Mouse (Mus musculus): ENCODE measurements at regions not wholly inside any gene's neighbourhood (a gene's known extent, or its start where the extent isn't known, plus 50 kb on each side); places are given as distances from the start of the nearest gene placed in this dataset.

- no peak for DNase-seq (ENCODE audit: low spot score)
Observed at GRCm38 (mm10) chr6:50777827-50778226, 123.6 kb upstream of the Npvf start.

GRCm38 (mm10) chr6:50780677-50781076, 126.4 kb upstream of the Npvf start:
- DNase-seq (ENCODE audit: low spot score) = no peak

GRCm38 (mm10) chr6:50781271-50781670, 127.0 kb upstream of the Npvf start:
- no peak for DNase-seq (ENCODE audit: low spot score)

- DNase-seq (ENCODE audit: low spot score) = no peak
Observed at GRCm38 (mm10) chr6:50782221-50782620, 128.0 kb upstream of the Npvf start.

GRCm38 (mm10) chr6:50783494-50783893, 129.3 kb upstream of the Npvf start:
- no peak for DNase-seq (ENCODE audit: low spot score)

- no peak for DNase-seq (ENCODE audit: low spot score)
Observed at GRCm38 (mm10) chr6:50784381-50784780, 130.1 kb upstream of the Npvf start.

- no peak for DNase-seq (ENCODE audit: low spot score)
Observed at GRCm38 (mm10) chr6:50787666-50788065, 133.4 kb upstream of the Npvf start.

GRCm38 (mm10) chr6:50799963-50800362, 145.7 kb upstream of the Npvf start:
- DNase-seq (ENCODE audit: low spot score) = no peak

- no peak for DNase-seq (ENCODE audit: low spot score)
Observed at GRCm38 (mm10) chr6:50802956-50803355, 148.7 kb upstream of the Npvf start.

GRCm38 (mm10) chr6:50804477-50805005, 150.3 kb upstream of the Npvf start:
- no peak for DNase-seq (ENCODE audit: low spot score)

- DNase-seq (ENCODE audit: low spot score) = peak; percentile 11
Observed at GRCm38 (mm10) chr6:50806376-50807077, 152.3 kb upstream of the Npvf start.

GRCm38 (mm10) chr6:50807187-50808012, 153.2 kb upstream of the Npvf start:
- no peak for DNase-seq (ENCODE audit: low spot score)

- peak; percentile 42 for DNase-seq (ENCODE audit: low spot score)
Observed at GRCm38 (mm10) chr6:50808126-50808525, 153.9 kb upstream of the Npvf start.

- DNase-seq (ENCODE audit: low spot score) = no peak
Observed at GRCm38 (mm10) chr6:50808811-50809668, 154.8 kb upstream of the Npvf start.

GRCm38 (mm10) chr6:50809669-50809983, 155.4 kb upstream of the Npvf start:
- no peak for DNase-seq (ENCODE audit: low spot score)

GRCm38 (mm10) chr6:50814936-50815500, 160.8 kb upstream of the Npvf start:
- no peak for DNase-seq (ENCODE audit: low spot score)

- no peak for DNase-seq (ENCODE audit: low spot score)
Observed at GRCm38 (mm10) chr6:50815579-50815978, 161.3 kb upstream of the Npvf start.

GRCm38 (mm10) chr6:50817430-50817829, 163.2 kb upstream of the Npvf start:
- DNase-seq (ENCODE audit: low spot score) = no peak

GRCm38 (mm10) chr6:50818433-50818832, 164.2 kb upstream of the Npvf start:
- no peak for DNase-seq (ENCODE audit: low spot score)

- DNase-seq (ENCODE audit: low spot score) = no peak
Observed at GRCm38 (mm10) chr6:50818891-50819541, 164.8 kb upstream of the Npvf start.
